Mouse (Mus musculus): ENCODE measurements at regions not wholly inside any gene's neighbourhood (a gene's known extent, or its start where the extent isn't known, plus 50 kb on each side); places are given as distances from the start of the nearest gene placed in this dataset.
A peak's percentile ranks its signal among the peaks of the same experiment; 100 is the strongest.

- intact Hi-C loops (cut with DNase I), result no loop called here
- DNase-seq (ENCODE audit: low spot score in 2 of 2), result peak; percentile 20 to 52
Measured at GRCm38 (mm10) chr8:8133001-8133785, 527.8 kb downstream of the Efnb2 start.

GRCm38 (mm10) chr8:8131961-8132376 lies 529.1 kb downstream of the Efnb2 start:
- DNase-seq (ENCODE audit: low spot score in 2 of 2), result no peak
- intact Hi-C loops (cut with DNase I), result no loop called here

DNA sequence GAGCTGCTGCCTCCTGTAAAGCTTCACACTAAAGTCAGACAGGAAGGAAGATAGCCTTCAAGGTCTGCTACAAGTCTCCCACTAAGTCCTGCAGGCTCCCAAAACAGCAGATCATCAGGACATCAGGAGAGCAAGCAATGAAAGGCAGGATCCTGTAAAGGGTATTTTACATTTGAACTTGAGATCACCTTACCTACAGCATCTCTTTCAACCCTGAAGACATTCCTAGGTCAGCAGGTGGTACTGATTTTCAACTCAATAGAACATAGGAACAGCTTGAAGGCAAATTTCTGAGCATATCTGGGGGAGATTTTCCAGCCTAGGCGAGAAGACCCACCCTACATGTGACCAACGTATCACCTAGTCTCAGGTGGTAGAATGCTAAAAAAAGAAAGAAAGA lies 530.2 kb downstream of the Efnb2 start:
- no peak for DNase-seq (ENCODE audit: low spot score in 2 of 2)
- intact Hi-C loops (cut with DNase I), result no loop called here

DNA sequence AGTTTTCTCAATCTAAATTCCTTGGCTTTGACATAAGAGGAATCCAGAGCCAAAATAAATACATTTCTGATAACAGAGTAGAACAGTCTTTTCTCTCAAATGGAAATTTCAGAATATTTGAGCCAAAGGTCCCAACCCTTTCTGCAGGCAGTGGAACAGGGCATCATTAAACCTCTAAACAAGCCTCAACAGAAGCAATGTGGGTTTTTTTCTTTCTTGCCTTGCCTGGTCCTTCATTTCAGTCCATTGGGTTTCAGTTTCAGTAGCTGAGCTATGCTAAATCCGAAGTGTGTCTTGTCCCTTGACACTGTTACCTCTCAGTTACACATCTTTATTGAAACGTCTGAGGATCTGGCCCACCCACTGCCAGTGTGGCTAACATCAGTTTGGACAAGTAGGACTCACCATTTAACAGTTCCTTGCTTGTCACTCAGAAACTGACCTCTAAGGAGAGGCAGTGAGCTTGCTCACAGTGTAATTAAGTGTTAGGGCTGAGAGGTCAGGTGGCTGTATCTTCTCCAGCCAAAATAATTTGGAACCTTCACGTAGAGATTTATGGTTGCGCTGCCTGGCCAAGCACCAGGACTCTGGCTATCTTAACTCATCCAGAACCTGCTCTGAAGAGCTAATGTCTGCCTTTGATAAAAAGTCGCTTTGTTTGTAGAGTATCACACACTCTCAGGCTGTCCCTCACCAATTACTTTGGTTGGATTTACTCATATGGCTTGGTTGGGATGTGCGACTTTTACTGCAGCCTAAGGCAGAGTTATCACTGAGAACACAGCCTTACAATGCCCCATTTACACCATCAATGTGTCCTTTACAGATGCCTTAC lies 545.2 kb downstream of the Efnb2 start:
- intact Hi-C loops (cut with DNase I), result no loop called here

GRCm38 (mm10) chr8:8114604-8115003 lies 546.4 kb downstream of the Efnb2 start:
- DNase-seq (ENCODE audit: low spot score in 2 of 2), result no peak

More for the DNA sequence above, 545.2 kb downstream of the Efnb2 start:
- DNase-seq (ENCODE audit: low spot score in 2 of 2), result no peak

DNA sequence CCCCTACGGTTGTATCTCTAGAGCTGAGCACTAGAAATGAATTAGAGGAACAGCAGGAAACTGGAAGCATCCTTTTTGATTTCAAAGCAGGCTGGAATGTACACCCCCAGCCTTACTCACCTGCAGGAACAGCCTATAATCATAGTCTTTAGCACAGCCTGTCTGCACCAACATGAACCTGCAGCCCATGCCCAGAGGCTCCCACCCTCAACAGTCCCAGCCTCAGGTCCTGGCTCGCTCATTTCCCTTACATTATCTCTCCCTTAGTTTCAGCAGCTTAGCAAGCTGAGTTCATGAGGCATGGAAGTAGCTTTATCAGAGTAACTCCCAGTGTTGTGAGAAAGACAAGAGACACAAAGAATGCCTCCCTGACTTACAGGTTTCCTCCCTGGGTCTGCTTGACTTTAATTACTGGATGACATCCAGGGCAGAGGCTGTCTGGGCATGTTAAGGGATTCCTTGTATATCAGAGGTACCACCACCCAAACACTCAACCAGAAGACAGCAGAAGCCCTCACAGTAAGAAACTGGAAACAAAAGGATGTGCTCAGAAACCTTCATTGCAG lies 551.2 kb downstream of the Efnb2 start:
- intact Hi-C loops (cut with DNase I), result loop anchor here (10.0 kb wide), 1 partner anchor 545 kb away; no protein-coding TSS in a partner anchor
- DNase-seq (ENCODE audit: low spot score in 2 of 2), result no peak

More at GRCm38 (mm10) chr8:8114604-8115003, 546.4 kb downstream of the Efnb2 start:
- intact Hi-C loops (cut with DNase I), result no loop called here

- no peak for DNase-seq (ENCODE audit: low spot score in 2 of 2)
- intact Hi-C loops (cut with DNase I), result loop anchor here (10.0 kb wide), 1 partner anchor 551 kb away; no protein-coding TSS in a partner anchor
Measured at GRCm38 (mm10) chr8:8103492-8103891, 557.5 kb downstream of the Efnb2 start.

DNA sequence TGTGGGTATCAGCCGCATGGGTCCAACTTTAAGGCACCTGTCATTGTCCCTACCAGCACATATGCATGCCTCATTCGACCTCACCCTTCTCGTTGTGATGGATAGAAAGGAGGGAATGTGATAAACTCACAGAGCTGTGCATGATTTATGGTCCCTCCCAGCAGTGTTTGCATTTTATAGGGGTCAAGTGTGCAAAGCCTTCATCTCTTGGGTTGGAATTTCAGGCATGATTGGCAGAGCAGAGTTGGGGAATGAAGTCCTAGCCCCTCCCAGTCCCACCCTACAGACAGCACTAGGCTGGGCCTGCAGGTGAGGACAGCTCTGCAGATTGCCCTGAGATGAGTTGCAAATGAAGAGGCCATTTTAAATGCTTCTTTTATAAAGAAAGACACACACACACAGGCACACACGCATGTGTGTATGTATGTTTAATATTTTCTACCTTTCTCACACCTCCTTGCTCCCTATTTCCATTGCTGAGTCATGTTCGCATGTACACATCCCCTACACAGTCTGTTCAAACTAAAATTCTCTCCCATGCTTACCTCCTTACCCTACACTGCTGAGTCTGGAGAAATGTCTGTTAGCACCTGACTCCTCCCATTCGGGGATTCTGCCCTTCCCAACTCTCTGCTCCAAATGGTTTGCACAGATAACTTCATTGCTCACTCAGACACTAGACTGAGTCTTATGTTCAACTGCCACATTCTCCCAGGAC lies 558.9 kb downstream of the Efnb2 start:
- no peak for DNase-seq (ENCODE audit: low spot score in 2 of 2)

DNA sequence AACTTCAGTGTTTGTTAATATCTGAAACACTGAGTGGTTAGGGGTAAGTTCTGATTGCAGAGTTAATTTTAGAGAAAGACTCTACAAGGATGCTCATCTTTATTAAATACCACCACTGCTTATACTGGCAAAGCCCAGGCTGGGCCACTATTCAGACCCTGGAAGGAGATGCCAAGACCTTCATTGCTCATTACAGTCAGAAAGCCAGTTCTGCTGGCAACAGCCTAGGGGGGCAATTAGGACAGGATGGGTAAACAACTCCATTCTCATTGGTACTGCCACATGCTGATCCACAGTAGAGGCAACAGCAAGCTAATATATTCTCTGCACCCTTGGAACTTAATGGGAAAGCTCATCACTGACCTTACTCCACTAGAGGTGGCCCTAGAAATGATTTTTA lies 568.5 kb downstream of the Efnb2 start:
- intact Hi-C loops (cut with DNase I), result no loop called here
- DNase-seq (ENCODE audit: low spot score in 2 of 2), result no peak

More for the DNA sequence above, 558.9 kb downstream of the Efnb2 start:
- intact Hi-C loops (cut with DNase I), result loop anchor here (10.0 kb wide), 1 partner anchor 553 kb away; no protein-coding TSS in a partner anchor

GRCm38 (mm10) chr8:8084652-8085051 lies 576.4 kb downstream of the Efnb2 start:
- intact Hi-C loops (cut with DNase I), result no loop called here
- peak in 1 of 2 experiments; percentile 88 for DNase-seq (ENCODE audit: low spot score in 2 of 2)

DNA sequence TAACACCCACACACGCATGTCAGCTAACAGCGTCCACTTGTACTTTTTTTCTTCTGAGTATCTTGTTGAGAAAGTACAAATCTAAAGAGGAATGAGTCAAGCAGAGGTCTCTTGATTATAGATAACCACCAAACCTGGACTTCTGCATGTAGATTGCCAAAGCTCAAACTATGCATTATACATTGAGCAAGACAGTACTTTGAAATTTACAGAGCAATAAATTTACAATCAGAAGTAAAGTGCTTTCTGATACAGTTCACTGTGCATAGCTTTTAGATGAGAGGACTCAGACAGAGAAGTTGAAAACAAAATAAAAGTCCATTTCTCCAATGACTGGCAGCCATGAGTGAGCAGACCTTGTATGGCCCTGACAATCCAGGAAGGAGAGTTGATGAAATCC lies 597.0 kb downstream of the Efnb2 start:
- intact Hi-C loops (cut with DNase I), result no loop called here
- no peak for DNase-seq (ENCODE audit: low spot score in 2 of 2)

DNA sequence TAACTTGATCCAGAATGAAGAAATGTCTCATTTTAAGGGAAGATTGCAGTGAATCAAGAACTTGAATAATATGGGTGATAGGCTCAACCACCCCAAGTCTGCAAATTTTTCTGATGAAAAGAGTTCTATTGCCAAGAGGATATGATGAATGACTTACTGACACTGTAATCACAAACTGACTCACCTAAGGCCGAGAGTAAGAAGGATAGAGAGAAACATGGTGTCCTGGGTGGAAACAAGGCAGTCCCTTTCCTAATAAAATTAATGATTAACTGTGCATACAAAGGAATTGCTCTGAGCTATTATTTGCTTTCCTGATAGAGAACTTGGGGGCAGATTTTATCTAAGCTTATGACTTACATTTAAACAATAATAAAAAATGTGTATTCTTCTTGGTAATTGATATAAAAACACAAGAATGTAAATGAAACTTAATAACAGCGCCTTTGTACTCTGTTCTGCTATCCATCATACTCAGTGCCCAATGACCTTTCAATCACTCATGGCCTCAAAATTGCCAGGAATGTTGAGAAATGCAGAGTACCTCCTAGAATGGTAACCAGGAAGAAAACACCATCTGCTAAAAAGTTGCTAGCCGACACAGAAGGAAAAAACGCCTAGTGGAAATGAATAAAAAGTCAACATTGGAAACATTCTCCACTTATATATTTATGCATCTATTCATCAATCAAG lies 606.7 kb downstream of the Efnb2 start:
- DNase-seq (ENCODE audit: low spot score in 2 of 2), result no peak
- intact Hi-C loops (cut with DNase I), result no loop called here

DNA sequence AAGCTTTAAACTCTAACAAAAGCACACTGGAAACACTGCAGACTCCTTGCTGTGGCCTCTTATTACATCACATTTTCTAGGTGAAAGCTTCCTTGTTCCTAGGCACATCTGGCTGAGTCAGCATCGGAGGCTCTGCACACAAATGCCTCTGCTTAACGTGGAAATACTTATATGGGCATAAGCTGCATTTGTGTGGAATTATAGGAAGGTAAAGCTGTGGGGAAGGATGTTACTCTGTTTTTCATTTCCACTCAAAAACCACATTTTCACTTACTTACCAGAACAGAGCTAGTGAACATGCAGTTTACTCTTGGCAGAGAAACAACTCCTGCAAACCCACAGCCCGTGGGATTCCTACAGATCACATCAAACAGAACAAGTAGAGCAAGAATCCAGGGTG lies 609.9 kb downstream of the Efnb2 start:
- intact Hi-C loops (cut with DNase I), result no loop called here
- DNase-seq (ENCODE audit: low spot score in 2 of 2), result peak; percentile 4 to 64

DNA sequence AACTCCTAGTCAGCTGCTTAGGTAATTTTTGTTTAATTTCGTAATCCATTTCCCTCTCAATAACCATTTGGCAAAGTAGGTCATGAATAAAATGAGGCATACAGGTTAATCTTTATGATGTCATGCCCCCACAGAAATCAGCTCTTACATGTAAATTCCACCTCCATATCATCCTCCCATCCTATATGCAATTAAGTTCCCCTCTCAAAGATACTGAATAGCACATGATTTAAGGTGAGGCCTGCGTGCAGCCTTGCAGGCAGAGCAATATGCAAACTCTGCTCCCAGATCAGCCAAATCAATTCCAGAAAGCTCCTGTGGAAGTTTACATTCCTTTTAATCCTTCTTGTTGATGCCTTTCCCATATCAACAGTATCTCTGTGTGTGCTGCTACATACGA lies 610.3 kb downstream of the Efnb2 start:
- intact Hi-C loops (cut with DNase I), result no loop called here

GRCm38 (mm10) chr8:8044926-8045325 lies 616.1 kb downstream of the Efnb2 start:
- intact Hi-C loops (cut with DNase I), result loop anchor here (5.0 to 10.0 kb wide), 2 partner anchors 187 to 610 kb away; no protein-coding TSS in a partner anchor
- DNase-seq (ENCODE audit: low spot score in 2 of 2), result no peak

More for the DNA sequence above, 610.3 kb downstream of the Efnb2 start:
- DNase-seq (ENCODE audit: low spot score in 2 of 2), result no peak

DNA sequence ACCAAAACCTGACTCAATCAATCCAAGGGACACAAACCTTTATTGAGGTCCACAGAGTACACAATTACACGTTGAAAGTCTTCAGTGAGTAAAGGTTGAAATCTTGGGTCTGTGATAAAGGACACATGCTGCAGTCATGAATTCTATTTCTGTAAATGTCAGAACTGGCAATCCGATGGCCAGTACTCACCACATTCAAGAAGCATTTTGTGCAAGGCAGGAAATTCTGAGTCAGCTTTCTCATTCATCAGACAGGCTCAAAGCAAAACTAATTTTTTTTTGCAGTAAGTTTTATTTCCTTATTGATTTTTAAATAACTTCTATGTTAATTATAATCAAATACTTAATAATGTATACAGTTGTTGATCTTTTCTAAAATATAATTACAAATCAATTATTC lies 616.7 kb downstream of the Efnb2 start:
- intact Hi-C loops (cut with DNase I), result loop anchor here (10.0 kb wide), 1 partner anchor 611 kb away; no protein-coding TSS in a partner anchor
- no peak for DNase-seq (ENCODE audit: low spot score in 2 of 2)

- DNase-seq (ENCODE audit: low spot score in 2 of 2), result no peak
- intact Hi-C loops (cut with DNase I), result no loop called here
Measured at GRCm38 (mm10) chr8:8037929-8038328, 623.1 kb downstream of the Efnb2 start.

DNA sequence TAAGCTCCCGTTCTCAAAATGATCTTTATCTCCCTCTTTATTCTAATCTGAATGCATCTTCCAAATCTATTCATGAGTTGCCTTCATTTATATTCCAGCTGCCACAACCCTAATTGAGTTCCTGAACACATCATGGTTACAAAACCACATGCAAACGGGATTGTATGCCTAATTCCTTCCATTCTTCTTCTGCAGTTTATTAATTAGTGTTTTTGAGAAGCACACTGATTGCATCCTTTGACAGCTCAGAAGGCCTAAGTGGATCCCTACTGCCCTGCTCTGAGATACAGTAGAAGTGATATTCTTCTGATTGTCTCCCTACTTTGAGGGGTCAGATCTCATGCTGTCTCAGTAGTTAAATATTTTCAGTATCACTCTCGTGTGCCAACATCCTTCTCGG lies 649.9 kb downstream of the Efnb2 start:
- no peak for DNase-seq (ENCODE audit: low spot score in 2 of 2)
- intact Hi-C loops (cut with DNase I), result no loop called here

DNA sequence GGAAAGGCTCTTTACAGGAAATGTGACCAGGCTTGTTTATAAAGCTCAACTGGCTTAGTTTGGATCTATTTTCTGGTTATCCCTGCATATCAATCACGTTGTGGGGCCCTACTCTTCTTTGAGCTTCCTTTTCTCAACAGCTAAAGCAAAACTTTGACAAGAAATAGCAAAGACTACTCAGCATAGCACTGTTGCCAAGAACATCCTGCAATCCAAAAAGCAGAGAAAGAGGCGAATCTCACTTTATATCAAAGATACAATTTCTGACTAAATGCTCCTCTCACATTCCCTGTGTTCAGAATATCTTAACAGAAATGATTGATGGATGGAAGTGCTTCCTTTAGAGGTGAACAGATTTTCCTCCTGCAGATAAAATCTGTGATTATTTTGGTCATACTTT lies 666.1 kb downstream of the Efnb2 start:
- DNase-seq (ENCODE audit: low spot score in 2 of 2), result peak; percentile 14 to 53
- intact Hi-C loops (cut with DNase I), result no loop called here
